7 mouse cellular contexts compared by ENCODE assay signal in the genomic region with DNA sequence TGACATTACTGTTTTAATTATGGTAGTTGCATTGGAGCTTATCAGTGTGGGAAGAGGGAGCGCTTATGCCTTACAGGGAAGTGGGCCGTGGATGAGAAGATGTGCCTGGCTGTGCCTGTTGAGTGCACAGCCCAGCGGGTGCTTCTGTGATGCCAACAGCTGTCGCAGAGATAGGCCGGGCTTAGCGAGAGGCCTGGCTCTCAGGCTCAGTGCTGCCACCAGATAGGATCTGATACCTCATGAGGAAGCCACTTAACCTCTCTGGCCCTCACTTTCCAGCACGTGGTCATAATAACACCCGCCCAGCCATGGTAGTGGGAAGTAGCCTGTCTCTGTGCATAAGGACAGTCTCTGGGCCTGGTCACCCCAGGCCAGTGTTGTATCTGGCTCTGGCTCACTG. TPM values are rescaled to one million over a fixed set of nuclear protein-coding genes. Genes with fewer than 3 reads are reported as not detected.
A peak's percentile ranks its signal among the peaks of the same experiment; 100 is the strongest.
DNase-seq lines count a peak whose midpoint lies in the region; ATAC-seq lines count a peak whose summit lies in the region.

No protein-coding gene starts in this region.

- peak overlapping the region; percentile 69 for H3K27ac ChIP-seq in midbrain, embryonic 10.5 days (replicated peaks)
- H3K27ac ChIP-seq in midbrain, embryonic 16.5 days (ENCODE audit: low read length) = no peak overlapping the region
- peak overlapping the region; percentile 44 for H3K27ac ChIP-seq in heart, embryonic 13.5 days (replicated peaks)
- peak overlapping the region; percentile 56 for H3K27ac ChIP-seq in liver, embryonic 15.5 days (replicated peaks)
- H3K27ac ChIP-seq in stomach, embryonic 15.5 days = peak overlapping the region; percentile 56; the same call in 1 of the 2 replicates

- H3K27me3 ChIP-seq in midbrain, embryonic 10.5 days (ENCODE audit: low read depth, poor library complexity, severe bottlenecking) = no peaks in the 10 kb centered on the region; the same call in 1 of the 2 replicates
- H3K27me3 ChIP-seq in midbrain, embryonic 16.5 days (ENCODE audit: control insufficient read depth, insufficient read depth, low read depth, low read length) = no peaks in the 10 kb centered on the region
- no peaks in the 10 kb centered on the region for H3K27me3 ChIP-seq in heart, embryonic 13.5 days (replicated peaks)
- no peaks in the 10 kb centered on the region for H3K27me3 ChIP-seq in liver, embryonic 15.5 days
- H3K27me3 ChIP-seq in stomach, embryonic 15.5 days (replicated peaks) = no peaks in the 10 kb centered on the region

- no peak for ATAC-seq in midbrain, embryonic 16.5 days
- ATAC-seq in heart, embryonic 13.5 days (ENCODE audit: extremely low read depth, insufficient number of reproducible peaks, low FRiP score, low TSS enrichment) = no peak
- peak; percentile 76 for ATAC-seq in liver, embryonic 15.5 days (ENCODE audit: insufficient read depth)
- peak; percentile 29; the same call in 1 of the 2 replicates for ATAC-seq in stomach, embryonic 15.5 days (ENCODE audit: insufficient read depth, low FRiP score, low read depth)

- no peak overlapping the region for H3K9ac ChIP-seq in midbrain, embryonic 16.5 days (ENCODE audit: low read depth, low read length)
- peak overlapping the region; percentile 15; the same call in 1 of the 2 replicates for H3K9ac ChIP-seq in heart, embryonic 13.5 days
- H3K9ac ChIP-seq in liver, embryonic 15.5 days = no peak overlapping the region
- H3K9ac ChIP-seq in stomach, embryonic 15.5 days = no peak overlapping the region

- no peak overlapping the region for H3K4me2 ChIP-seq in midbrain, embryonic 16.5 days (ENCODE audit: low read length)
- no peak overlapping the region for H3K4me2 ChIP-seq in heart, embryonic 13.5 days
- H3K4me2 ChIP-seq in liver, embryonic 15.5 days = 0 out of 2 replicates have a peak overlapping the region, but pooled peaks have one; percentile 11
- H3K4me2 ChIP-seq in stomach, embryonic 15.5 days = no peak overlapping the region

- peaks cover 84% of the 10 kb centered on the region for H3K4me1 ChIP-seq in midbrain, embryonic 10.5 days
- peaks cover 13% of the 10 kb centered on the region for H3K4me1 ChIP-seq in midbrain, embryonic 16.5 days (ENCODE audit: control insufficient read depth, insufficient read depth, low read length)
- peaks cover 71% of the 10 kb centered on the region for H3K4me1 ChIP-seq in heart, embryonic 13.5 days
- H3K4me1 ChIP-seq in liver, embryonic 15.5 days (replicated peaks) = peaks cover 48% of the 10 kb centered on the region
- peaks cover 54% of the 10 kb centered on the region for H3K4me1 ChIP-seq in stomach, embryonic 15.5 days

- no peaks in the 10 kb centered on the region for H3K9me3 ChIP-seq in midbrain, embryonic 10.5 days (replicated peaks)
- no peaks in the 10 kb centered on the region for H3K9me3 ChIP-seq in midbrain, embryonic 16.5 days (replicated peaks; ENCODE audit: control insufficient read depth, low read length, poor library complexity, severe bottlenecking)
- H3K9me3 ChIP-seq in heart, embryonic 13.5 days = no peaks in the 10 kb centered on the region
- H3K9me3 ChIP-seq in liver, embryonic 15.5 days (replicated peaks) = no peaks in the 10 kb centered on the region
- no peaks in the 10 kb centered on the region for H3K9me3 ChIP-seq in stomach, embryonic 15.5 days

- WGBS in midbrain, embryonic 10.5 days = 73% methylated on average over 8 of the region's 8 CpGs
- WGBS in midbrain, embryonic 16.5 days = 65% methylated on average over 8 of the region's 8 CpGs
- WGBS in heart, embryonic 13.5 days = 27% methylated on average over 8 of the region's 8 CpGs
- WGBS in liver, embryonic 15.5 days (ENCODE audit: insufficient replicate concordance) = 10% methylated on average over 8 of the region's 8 CpGs
- 57% methylated on average over 8 of the region's 8 CpGs for WGBS in stomach, embryonic 15.5 days

- DNase-seq in midbrain, embryonic 10.5 days (ENCODE audit: low spot score) = no peak
- DNase-seq in cerebellum, adult 9-11 months = no peak
- no peak for DNase-seq in adipocyte (ENCODE audit: low spot score)

- no peaks in the 10 kb centered on the region for H3K36me3 ChIP-seq in midbrain, embryonic 10.5 days
- H3K36me3 ChIP-seq in midbrain, embryonic 16.5 days (ENCODE audit: control insufficient read depth, insufficient read depth, low read length) = no peaks in the 10 kb centered on the region
- H3K36me3 ChIP-seq in heart, embryonic 13.5 days = peaks cover 15% of the 10 kb centered on the region; the same call in 1 of the 2 replicates
- H3K36me3 ChIP-seq in liver, embryonic 15.5 days (replicated peaks) = no peaks in the 10 kb centered on the region
- no peaks in the 10 kb centered on the region; the same call in 1 of the 2 replicates for H3K36me3 ChIP-seq in stomach, embryonic 15.5 days

- H3K4me3 ChIP-seq in midbrain, embryonic 10.5 days = no peak overlapping the region
- no peak overlapping the region for H3K4me3 ChIP-seq in midbrain, embryonic 16.5 days (ENCODE audit: low read depth, low read length)
- no peak overlapping the region for H3K4me3 ChIP-seq in heart, embryonic 13.5 days
- no peak overlapping the region for H3K4me3 ChIP-seq in liver, embryonic 15.5 days (replicated peaks)
- H3K4me3 ChIP-seq in stomach, embryonic 15.5 days (replicated peaks) = no peak overlapping the region

RNA-seq across cellular contexts. Expression of a gene that starts 33.0 kb away (rescaled TPM):
- 16.1 and 16.6 TPM in 2 replicates for polyA plus RNA-seq in midbrain, embryonic 10.5 days (2016; fragmentation: Nextera tagmentation; extraction: Ambion mirVana)
- polyA plus RNA-seq in midbrain, embryonic 16.5 days (2015; fragmentation: Nextera tagmentation; extraction: Ambion mirVana) = 6.6 and 7.0 TPM in 2 replicates
- 11.9 and 12.1 TPM in 2 replicates for polyA plus RNA-seq in heart, embryonic 13.5 days (2015; fragmentation: Nextera tagmentation; extraction: Ambion mirVana)
- polyA plus RNA-seq in liver, embryonic 15.5 days (2015; fragmentation: Nextera tagmentation; extraction: Ambion mirVana) = 6.4 and 7.0 TPM in 2 replicates
- 21.4 and 24.7 TPM in 2 replicates for polyA plus RNA-seq in stomach, embryonic 15.5 days (2015; fragmentation: Nextera tagmentation; extraction: Ambion mirVana)

Comparison
In these comparisons a context has a peak if more than half of its experiments do, and no peak if none do; other contexts are left out.
1. ATAC-seq: peak in liver, embryonic 15.5 days (single experiment) and stomach, embryonic 15.5 days (single experiment); none in midbrain, embryonic 16.5 days (single experiment) and heart, embryonic 13.5 days (single experiment).